Mouse (Mus musculus) Muller cell, postnatal 12 days (primary cell): Measurements from ENCODE around the gene Hsh2d.

Source experiments
- DNase-seq: peaks from one replicate; pipeline ENCODE4 v3.0.0-alpha.2; 2015; ENCODE audit errors: inconsistent ontology term

Gene Hsh2d

DNA sequence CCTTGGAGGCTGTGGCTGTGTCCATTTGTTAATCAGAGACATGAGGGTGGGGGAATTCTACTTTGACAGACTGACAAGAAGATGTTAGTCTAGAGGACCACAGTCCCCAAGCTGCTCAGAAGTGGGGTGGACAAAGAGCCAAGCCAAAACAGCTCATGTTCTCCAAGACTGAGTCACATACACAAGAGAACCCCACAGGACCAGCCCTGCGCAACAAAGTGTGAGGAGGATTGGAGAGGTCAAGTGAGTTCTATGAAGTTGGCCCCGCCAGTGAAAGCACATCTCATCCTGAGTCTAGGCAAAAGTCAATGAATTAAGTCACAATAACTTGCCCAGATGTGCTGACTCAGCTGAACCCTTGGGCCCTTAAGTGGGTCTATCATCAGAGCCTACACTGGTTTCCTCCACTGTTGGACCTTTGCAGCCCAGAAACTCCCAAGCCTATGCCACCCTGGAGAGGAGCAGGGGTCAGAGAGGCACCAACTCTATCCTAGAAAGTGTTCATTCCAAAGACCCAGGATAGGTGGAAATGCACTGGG lies 1.6 kb upstream of the Hsh2d start:
- DNase-seq, result no peak

DNA sequence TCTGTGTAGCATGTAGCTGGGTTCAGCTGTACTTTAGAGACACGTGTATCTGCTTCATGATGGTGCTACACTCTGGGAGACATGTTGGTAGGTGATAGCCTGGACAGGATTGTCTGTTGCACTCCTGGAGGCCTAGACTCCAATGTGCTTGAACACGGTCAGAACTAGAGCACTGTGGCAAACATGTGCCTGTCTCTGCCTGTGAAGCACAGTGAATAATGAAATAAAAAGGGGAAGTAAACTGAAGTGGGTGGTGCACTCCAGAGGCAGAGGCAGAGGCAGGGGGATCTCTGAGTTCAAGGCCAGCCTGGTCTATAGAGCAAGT lies 739 bp downstream of the Hsh2d start:
- no peak for DNase-seq

DNA sequence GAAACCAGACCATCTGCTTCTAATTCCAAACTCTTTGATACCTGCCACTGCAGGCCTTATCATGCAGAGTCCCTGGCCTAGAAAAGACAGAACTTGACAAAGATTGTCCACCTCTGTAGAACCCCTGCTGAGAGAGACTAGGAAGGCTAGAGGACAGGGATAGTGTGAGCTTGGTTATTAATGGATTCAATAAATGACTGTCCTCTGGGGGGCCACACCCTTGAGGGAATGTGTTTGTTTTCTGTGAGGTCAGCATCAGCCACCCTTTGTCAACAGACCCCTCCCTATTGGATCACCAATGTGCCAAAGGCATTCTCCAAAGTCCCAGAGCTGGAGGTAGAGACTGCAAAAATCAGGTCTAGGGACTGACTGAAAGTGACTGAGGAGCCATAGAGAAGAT lies 2.6 kb downstream of the Hsh2d start:
- no peak for DNase-seq

DNA sequence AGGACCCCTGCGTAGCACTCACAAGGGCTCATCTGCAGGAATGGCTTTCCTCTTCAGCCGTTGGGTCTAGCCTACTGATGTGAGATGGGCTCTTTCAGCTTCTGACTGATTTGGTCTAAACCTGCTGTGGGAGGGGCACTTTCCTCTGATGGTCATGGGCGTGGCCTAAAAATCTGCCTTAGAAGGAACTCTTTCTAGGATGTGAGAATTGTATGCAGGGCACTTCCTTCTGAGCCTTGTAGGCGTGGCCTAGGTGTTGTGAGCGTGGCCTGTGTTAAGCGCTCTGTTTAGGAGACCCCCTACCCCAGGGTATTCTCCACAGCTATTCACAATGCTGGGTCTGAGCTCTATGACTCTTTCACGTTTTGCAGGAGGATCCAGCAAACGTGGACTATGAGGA lies 8.6 kb downstream of the Hsh2d start:
- no peak for DNase-seq

DNA sequence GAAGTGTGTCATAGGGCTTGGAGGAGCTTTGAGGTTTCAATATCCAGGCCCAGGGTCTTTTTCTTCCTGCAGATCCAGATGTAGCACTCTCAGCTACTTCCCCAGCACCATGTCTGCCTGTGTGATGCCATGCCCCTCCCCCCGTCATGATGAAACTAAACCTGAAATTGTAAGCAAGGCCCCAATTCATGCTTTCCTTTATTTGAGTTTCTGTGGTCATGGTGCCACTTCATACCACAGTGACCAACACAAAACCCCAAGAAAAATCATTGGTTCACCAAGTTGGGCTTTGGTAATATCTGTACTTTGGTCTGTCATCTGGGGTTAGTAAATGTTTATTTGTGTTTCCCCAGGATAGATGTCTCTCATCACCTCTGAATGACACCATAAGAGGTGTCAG lies 19.1 kb downstream of the Hsh2d start:
- no peak for DNase-seq

DNA sequence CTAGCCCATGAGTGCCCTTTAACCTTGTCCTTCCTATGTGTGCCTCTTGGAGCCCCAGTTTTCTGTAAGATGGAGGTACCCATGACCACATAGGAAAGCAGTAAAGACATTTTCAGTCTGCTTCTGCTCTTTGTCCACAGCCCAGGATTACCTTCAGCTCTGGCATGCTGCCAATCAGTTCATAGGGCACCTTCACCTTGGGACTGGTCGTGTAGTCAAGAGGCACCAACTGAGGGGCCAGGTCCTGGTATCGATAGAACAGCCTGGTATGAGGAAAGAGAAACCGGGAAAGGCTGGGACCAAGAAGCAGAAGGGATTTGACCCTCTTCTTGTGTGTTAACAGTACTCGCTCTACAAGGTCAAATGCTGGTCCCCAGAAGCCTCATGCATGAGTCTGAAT lies 20.8 kb downstream of the Hsh2d start:
- no peak for DNase-seq

DNA sequence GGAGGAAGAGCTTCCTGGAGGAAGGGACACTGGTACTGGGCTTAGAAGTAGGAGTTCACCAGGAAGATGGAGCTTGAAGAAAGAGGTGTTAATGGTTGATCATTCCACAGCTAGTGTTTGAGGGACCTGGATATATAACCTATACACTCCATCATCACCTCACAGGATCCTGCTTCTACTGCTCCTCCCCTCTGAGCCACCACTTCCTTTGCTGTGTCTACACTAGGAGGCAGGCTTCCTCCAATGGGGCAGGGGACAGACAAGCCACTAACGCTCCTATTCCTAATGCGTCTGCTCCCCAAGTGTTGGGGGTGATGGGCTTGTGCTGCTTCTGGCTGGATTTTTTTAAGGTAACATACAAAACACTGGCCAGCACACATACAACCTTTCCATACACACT lies 21.3 kb downstream of the Hsh2d start:
- DNase-seq, result no peak

DNA sequence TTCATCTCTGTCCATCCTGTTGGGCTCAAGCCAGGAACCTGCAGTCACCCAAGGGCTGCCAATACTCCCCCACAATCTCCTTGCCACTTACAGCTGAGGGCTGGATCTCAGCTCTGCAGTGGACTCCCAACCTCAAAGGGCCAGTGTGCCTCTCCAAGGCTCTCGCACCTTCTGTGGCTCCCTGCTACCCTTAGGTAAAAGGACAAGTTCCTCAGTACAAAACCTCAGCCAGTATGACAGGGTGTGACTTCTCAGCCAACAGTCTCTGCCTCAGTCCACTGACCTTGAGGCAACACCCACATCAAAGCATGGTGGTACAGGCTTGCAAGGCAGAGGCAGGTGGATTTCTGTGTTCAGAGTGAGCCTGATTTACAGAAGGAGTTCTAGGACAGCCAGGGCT lies 22.4 kb downstream of the Hsh2d start:
- no peak for DNase-seq

DNA sequence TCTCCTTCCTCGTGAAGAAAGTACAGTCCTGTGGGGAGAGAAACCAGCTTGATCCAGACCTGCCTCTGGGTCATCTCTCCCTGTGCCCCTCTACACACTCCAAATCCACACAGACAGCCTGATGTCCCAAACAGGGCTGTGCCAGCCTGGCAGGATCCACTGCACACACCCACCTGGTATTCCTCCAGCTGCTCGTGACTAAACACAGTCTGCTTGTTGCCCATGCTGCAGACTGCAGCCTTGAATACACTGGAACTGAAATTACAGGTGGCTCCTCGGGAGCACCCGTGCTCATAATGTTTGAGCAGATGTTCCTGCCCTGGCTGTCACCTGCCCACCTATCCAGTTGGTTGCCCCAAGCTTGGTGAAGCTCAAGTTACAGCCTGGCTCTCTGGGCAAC lies 23.3 kb downstream of the Hsh2d start, which contains the start of gene Cib3:
Cib3 (minus strand) TSS at position 87 of the 400 bp plus-strand sequence.
- DNase-seq, result no peak

DNA sequence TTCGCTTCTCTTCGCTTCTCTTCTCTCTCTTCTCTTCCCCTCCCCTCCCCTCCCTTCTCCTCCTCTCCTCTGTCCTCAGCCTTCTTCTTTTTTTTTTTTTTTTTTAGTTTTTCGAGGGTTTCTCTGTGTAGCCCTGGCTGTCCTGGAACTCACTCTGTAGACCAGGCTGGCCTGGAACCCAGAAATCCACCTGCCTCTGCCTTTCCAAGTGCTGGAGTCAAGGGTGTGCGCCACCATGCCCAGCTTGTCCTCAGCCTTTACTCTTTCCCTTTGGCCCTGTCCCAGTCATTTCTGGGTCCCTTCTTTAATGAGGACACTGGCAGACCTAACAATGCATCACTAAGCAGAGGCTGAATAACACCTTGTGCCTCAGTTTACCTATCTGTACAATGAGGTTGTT lies 24.1 kb downstream of the Hsh2d start, which contains the start of gene Gm11034:
Gm11034 (minus strand) TSS at position 101 of the 400 bp plus-strand sequence.
- no peak for DNase-seq

DNA sequence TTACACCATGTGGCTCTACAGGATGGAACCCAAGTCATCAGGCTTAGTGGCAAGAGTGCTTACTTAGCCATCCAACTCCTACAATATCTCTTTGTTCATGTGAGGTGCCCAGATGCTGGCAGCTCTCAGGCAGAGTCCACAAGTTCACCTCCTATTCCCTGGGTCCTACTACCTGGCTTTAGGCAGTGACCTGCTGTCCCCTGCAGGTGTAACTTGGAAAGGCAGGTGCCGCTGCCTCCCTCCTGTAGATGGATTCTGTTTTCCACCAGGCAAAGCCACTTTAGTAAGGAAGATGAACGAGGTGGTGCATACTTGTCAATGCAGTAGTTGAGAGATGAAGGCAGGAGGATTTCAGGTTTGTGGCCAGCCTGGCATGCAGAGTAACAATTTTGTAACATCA lies 25.6 kb downstream of the Hsh2d start:
- no peak for DNase-seq

DNA sequence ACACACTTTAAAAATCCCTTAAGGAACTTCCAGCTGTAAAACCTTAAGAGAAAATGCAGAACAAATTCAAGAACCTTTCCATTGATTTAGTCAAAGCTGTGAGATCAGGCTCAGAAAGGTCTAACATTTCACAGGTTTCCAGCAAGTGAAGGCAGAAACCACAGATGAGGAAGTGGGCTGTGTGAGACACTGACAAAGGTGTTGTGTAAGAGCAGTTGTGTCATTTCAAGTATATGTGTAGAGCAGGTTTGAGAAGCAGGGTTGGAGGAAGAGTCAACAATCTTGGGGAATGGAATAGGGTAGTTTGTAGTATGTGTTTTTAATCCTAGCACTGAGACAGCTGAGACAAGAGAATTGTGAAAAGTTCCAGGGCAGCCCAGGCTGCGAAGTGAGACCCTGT lies 26.4 kb downstream of the Hsh2d start:
- no peak for DNase-seq

DNA sequence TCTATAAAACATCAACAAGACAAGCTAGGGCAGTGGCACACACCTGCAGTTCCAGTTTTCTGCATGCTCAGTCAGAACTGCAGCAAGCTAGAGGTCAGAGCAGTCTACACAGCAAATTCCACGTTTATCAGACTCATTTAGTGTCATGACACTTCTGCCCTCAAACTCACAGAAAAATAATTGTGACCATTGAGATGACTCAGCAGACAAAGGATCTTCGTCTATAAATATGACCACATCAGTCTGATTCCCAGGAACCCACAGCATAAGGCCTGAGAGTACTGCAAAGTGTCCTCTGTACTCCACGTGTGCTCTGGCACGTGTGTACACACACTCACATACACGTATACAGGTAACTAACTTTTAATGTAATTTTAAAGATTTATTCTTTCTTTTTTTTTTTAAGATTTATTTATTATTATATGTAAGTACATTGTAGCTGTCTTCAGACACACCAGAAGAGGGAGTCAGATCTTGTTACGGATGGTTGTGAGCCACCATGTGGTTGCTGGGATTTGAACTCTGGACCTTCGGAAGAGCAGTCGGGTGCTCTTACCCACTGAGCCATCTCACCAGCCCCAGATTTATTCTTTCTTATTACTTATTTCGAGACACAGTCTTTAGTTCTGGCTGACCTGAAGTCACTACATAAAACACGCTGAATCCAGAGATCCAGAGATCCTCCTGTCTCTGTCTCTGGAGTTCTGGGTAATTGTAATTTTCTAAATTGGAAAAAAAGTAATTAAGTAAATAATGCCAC lies 29.5 kb downstream of the Hsh2d start:
- DNase-seq, result peak; percentile 24

DNA sequence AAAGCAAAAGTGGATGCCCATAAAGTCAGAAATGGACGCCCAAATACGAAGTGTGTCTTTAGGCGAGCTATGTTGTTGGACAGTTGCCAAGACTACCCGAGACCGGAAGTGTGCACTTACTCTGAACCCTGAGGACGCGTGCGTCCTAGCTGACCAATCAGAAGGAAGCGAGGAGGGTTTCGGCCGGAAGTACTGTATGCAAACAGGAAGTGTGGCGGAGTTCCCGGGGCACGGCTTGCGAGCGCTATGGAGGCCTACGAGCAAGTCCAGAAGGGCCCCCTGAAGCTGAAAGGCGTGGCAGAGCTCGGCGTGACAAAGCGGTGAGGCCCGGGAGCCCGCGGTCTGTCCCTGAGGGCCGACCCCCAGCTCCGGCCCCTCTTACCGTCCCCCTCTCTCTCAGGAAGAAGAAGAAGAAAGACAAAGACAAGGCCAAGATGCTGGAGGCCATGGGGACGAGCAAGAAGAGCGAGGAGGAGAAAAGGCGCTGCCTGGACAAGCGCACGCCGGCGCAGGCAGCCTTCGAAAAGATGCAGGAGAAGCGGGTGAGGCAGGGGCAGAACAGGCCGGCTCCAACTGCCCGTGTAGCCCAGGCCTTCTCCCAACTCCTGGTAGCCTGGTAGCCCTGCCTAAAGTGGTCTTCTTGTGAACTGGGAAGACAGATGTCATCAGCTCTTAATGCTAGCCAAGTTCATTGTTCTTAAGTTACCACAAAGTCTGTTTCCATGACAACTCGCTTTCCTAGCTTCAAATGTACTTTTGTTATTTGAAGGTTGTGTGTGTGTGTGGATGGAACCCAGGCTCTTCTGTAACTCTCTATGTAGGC lies 30.3 kb downstream of the Hsh2d start, which contains the start of gene Fam32a:
Fam32a (plus strand) TSS at position 190 of the 823 bp plus-strand sequence.
- peak; percentile 94 for DNase-seq

DNA sequence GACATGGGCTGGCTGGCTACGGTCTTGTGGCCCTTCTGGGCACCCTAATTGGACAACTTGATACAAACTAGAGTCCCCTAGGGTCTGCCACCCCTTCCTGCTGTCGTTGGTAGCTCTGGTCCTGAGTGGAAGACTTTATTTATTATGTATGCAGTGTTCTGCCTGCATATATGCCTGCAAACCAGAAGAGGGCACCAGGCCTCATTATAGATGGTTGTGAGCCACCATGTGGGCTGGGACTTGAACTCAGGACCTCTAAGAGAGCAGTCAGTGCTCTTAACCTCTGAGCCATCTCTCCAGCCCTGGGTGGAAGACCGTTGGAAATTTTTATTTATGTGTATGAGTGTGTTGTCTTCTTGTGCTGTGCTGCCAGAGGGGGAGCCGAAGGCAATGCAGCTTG lies 31.3 kb downstream of the Hsh2d start:
- no peak for DNase-seq

DNA sequence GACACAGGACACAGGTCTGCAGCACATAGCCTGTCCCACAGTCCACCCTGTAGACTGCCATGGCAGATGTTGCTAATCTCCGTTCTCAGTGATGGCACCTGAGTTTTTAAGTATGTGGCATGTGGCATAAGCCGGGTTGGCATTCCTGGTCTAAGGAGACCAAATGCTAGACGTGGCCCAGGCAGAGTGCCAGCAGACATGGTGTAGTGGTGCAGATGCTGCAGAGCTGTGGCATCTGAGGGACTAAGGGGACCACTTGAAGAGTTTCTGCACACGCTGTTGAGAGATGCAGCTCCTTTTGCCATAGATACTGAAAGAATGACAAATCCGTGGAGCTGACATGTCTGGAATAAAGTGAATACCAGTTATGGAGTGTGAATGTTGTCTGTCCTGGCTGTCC lies 33.2 kb downstream of the Hsh2d start:
- DNase-seq, result no peak

DNA sequence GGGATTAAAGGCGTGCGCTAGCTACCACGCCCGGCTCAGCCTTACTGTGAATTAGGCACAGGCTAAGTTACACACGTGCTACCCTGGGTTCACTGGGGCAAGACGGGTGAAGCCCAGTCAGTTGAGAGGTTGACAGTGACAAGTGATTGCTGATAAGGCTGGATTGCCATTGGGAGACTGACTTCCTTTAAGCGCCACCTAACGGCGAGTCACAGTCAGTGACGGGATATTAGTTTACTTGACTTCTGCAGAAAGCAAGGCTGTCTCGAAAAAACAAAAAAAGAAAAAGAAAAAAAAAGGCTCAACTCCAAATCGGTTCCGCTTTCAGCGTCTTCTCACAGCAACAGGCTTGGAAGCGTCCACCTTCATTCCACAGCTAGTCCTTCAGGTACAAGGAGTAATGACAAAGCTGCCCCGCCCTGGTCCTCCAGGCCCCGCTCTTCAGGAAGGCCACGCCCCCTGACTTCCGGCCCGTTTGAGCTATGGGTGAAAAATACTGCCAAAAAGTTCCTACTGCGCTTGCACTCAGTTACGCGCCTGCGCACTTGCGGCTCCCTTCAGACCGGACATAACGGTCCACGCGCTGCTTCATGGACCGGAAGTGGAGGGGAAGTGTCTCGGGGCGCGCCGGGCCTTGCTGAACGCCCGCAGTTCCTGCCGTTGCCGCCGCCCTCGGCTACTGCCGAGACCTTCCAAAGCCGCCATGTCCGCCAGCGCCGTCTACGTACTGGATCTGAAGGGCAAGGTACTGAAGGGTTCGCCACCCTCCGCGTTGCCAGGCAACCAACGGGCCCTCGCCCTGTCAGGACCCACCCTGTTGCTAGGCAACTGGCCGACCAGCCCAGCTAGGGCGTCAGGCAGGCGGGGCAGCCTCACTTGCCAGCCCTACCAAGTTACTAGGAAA lies 50.3 kb downstream of the Hsh2d start, which contains the start of gene Ap1m1:
Ap1m1 (plus strand) TSS at position 520 of the 904 bp plus-strand sequence.
- peak; percentile 98 for DNase-seq

DNA sequence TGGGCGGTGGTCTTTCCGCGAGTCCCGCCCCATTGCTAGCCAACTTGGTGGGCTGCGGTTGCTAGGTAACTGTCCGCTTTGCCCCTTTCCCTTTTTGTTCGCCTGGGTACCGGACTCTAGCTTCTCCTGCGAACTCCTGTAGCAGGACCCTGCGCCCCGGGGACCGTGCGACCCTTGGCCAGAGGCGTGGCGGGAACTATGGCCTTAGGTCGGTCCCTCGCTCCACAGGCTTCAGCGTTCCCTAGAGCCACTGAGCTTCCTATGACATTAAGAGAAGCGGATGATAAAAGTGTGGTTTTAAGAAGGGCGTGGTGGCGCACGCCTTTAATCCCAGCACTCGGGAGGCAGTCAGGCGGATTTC lies 50.9 kb downstream of the Hsh2d start:
- no peak for DNase-seq

DNA sequence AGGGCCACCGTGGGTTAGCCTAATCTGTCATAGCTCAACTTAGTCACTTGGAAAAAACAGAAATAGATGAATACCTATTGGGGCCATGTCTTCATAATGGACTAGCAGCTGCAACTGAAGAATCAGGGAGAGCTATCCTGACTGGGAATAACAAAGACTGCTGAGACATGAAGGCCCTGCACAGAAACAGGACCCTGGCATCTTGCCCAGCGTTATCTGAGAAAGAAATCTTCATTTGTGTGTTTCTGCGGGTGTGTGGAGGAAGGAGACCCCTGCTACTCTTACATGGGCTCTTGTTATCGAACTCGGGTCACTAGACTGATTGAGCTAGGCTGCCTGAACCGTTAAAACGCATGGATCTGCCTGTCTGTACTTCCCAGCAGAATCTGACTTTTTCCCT lies 51.5 kb downstream of the Hsh2d start:
- DNase-seq, result peak; percentile 4

DNA sequence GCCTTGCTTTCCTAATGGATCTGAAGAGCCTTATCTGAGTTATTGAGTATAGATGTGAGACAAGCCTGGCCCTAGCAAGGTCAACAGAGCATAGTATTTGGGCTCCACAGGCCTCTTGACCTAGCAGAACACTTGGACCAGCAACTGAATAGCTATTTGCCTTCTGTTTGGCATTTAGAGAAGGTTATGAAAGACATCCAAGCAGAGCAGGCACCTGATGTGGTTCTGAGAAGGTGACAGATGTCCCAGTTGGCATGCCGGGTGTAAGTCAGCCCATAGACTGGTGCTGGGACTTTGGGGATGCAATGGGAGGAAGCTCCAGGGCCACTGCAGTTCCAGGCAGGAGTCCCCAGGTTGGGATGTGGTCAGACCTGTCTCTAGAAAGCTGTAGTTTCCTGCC lies 52.8 kb downstream of the Hsh2d start:
- DNase-seq, result no peak

DNA sequence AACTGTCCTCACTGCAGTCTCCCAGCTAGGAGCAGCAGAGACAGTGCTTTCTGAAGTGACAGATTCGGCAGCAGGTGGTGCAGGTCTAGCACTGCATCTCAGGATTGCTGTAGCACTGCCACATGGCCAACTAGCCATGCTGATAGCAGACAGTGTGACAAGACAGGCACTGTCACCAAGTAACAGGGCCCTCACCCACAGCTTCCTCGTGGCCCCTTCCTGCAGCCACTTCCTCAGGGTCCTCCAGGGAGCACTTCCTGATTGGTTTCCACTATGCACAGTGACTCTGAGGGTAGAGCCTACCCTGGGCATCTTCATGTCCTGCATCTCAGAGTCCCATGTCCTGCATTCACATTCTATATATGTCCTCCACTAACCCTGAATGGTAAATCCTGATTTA lies 55.2 kb downstream of the Hsh2d start:
- DNase-seq, result no peak
